Mouse (Mus musculus) lung, embryonic 15.5 days (tissue): Measurements from ENCODE around the gene Plekhg2. TPM values are rescaled to one million over a fixed set of nuclear protein-coding genes. Genes with fewer than 3 reads are reported as not detected.

Source experiments
- ATAC-seq: fragments of 200-750 bp; cut with Nextera tagmentation; 2 replicates; pipeline ENCODE4 v1.8.0; 2017; ENCODE audit warnings: moderate number of reproducible peaks, borderline replicate concordance; ENCODE audit not compliant: low FRiP score, low TSS enrichment; ENCODE audit errors: extremely low read depth
- H3K27ac ChIP-seq: fragments of 300-500 bp; sonication (generic); 2 replicates; pipeline ENCODE4 v1.5.1; 2015; ENCODE audit warnings: moderate library complexity, mild to moderate bottlenecking, inconsistent platforms
- H3K27me3 ChIP-seq: fragments of 300-500 bp; sonication (generic); 2 replicates; pipeline ENCODE4 v1.6.1; 2015; ENCODE audit warnings: inconsistent platforms
- H3K36me3 ChIP-seq: fragments of 300-500 bp; sonication (generic); 2 replicates; pipeline ENCODE4 v1.6.1; 2015; ENCODE audit warnings: inconsistent platforms
- H3K4me1 ChIP-seq: fragments of 300-500 bp; sonication (generic); 2 replicates; pipeline ENCODE4 v1.6.1; 2015; ENCODE audit warnings: inconsistent platforms
- H3K4me2 ChIP-seq: fragments of 300-500 bp; sonication (generic); 2 replicates; pipeline ENCODE4 v1.6.1; 2015; ENCODE audit warnings: inconsistent platforms, mild to moderate bottlenecking, moderate library complexity
- H3K4me3 ChIP-seq: fragments of 300-500 bp; sonication (generic); 2 replicates; pipeline ENCODE4 v1.5.1; 2015; ENCODE audit warnings: mild to moderate bottlenecking, inconsistent platforms
- H3K9ac ChIP-seq: fragments of 300-500 bp; sonication (generic); 2 replicates; pipeline ENCODE4 v1.6.1; 2015; ENCODE audit warnings: inconsistent platforms
- H3K9me3 ChIP-seq: fragments of 300-500 bp; sonication (generic); 2 replicates; pipeline ENCODE4 v1.6.1; 2016; ENCODE audit warnings: inconsistent platforms
- WGBS: fragments of 180-500 bp; shearing (Covaris S2); methylation state at CpG from one replicate; pipeline ENCODE4 v1.1.7; 2015; 5-methylcytosine and 5-hydroxymethylcytosine counted together
- polyA plus RNA-seq: library from polyadenylated mRNA; unstranded; fragments of >200 nt; fragmentation: Nextera tagmentation; extraction: Ambion mirVana; gene quantifications from 2 replicates; pipeline ENCODE4 v1.2.1, GENCODE M21; 2015

Plekhg2 gene
- polyA plus RNA-seq, 1 experiment from 2014 or later, result 67.9 TPM

GRCm38 (mm10) chr7:28382347-28382951, 10.1 kb upstream of the Plekhg2 start:
- Histone ChIP-seq H3K4me2 (peak overlapping the region; percentile 63), H3K4me1 (peaks cover 54% of the 10 kb centered on the region), H3K4me3 (peak overlapping the region; percentile 36; the same call in 1 of the 2 replicates), H3K9me3 (no peaks in the 10 kb centered on the region), H3K36me3 (peaks cover 8% of the 10 kb centered on the region), H3K27ac (peak overlapping the region; percentile 98), H3K27me3 (no peaks in the 10 kb centered on the region), H3K9ac (no peak overlapping the region)
- ATAC-seq, result no peak; the same call in 1 of the 2 replicates
- WGBS, result 30% methylated on average over 10 of the region's 12 CpGs

GRCm38 (mm10) chr7:28381938-28382337, 9.5 kb upstream of the Plekhg2 start:
- Histone ChIP-seq H3K27me3 (no peaks in the 10 kb centered on the region), H3K36me3 (peaks cover 7% of the 10 kb centered on the region), H3K4me1 (peaks cover 59% of the 10 kb centered on the region), H3K27ac (peak overlapping the region; percentile 98), H3K9me3 (no peaks in the 10 kb centered on the region), H3K4me2 (peak overlapping the region; percentile 63), H3K9ac (peak overlapping the region; percentile 40), H3K4me3 (peak overlapping the region; percentile 36)
- ATAC-seq, result peak; percentile 75
- 0% methylated on average over 17 of the region's 20 CpGs for WGBS

- Histone ChIP-seq H3K9ac (peak overlapping the region; percentile 40), H3K4me1 (peaks cover 62% of the 10 kb centered on the region), H3K9me3 (no peaks in the 10 kb centered on the region), H3K4me3 (peak overlapping the region; percentile 36), H3K4me2 (peak overlapping the region; percentile 63), H3K36me3 (peaks cover 7% of the 10 kb centered on the region), H3K27ac (peak overlapping the region; percentile 98), H3K27me3 (no peaks in the 10 kb centered on the region)
- WGBS, result 5% methylated on average over 30 of the region's 30 CpGs
- peak; percentile 49 for ATAC-seq
Observed at GRCm38 (mm10) chr7:28381017-28381790, 8.8 kb upstream of the Plekhg2 start.

DNA sequence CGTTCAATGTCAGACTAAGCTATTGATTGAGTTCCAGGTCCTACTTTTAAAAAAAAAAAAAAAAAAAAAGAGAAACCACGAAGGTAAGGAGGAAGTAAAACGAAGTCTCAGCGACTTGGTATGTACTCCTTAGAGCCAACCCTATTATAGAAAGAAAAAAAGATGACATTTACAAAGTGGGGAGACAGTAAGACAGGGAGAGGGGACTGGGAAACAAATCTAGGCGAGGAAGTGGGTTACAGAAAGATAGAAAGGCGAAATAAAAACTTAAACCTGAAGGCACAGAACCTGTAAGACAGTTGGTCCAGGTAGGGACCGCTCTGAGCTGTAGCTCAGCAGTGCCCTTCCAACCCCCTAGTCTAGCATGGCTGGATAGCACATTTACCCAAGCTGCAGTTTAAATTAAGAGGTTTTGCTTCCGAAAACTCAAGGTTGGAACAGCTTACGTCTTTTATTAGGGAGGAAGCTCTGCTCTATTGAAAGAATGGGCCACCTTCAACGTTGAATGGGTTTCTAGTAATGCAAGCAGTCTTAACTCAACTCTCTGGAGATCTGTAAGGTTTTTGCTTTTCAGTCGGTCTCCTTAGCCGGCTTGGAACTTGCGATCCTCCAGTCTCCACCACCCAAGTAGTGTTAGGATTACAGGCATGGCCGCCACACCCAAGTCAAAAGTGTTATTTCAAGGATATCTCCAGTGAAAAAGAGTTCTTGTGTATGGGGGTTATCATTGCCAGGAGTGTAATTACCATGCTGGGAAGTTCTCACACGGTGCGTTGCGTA, 8.0 kb upstream of the Plekhg2 start, which contains the start of gene Zfp36:
Zfp36 (minus strand) TSS at position 17 of the 780 bp plus-strand sequence.
- Histone ChIP-seq H3K36me3 (peaks cover 2% of the 10 kb centered on the region), H3K9ac (peak within 1 kb of the TSS; percentile 82), H3K27ac (peak within 1 kb of the TSS; percentile 98), H3K4me2 (peak within 1 kb of the TSS; percentile 83), H3K4me3 (peak within 1 kb of the TSS; percentile 68), H3K4me1 (peaks cover 66% of the 10 kb centered on the region), H3K27me3 (no peaks in the 10 kb centered on the region), H3K9me3 (no peaks in the 10 kb centered on the region)
- WGBS, result 45% methylated on average over 17 of the region's 17 CpGs
- ATAC-seq, result no peak

GRCm38 (mm10) chr7:28378769-28379651, 6.6 kb upstream of the Plekhg2 start:
- peak overlapping the region; percentile 82 for H3K9ac ChIP-seq
- H3K36me3 ChIP-seq, result no peaks in the 10 kb centered on the region
- peak; percentile 16 for ATAC-seq
- H3K4me1 ChIP-seq, result peaks cover 73% of the 10 kb centered on the region
- H3K27ac ChIP-seq, result peak overlapping the region; percentile 98
- peak overlapping the region; percentile 68 for H3K4me3 ChIP-seq
- WGBS, result 1% methylated on average over 53 of the region's 53 CpGs
- no peaks in the 10 kb centered on the region for H3K27me3 ChIP-seq
- H3K4me2 ChIP-seq, result peak overlapping the region; percentile 83
- H3K9me3 ChIP-seq, result no peaks in the 10 kb centered on the region

GRCm38 (mm10) chr7:28378066-28378690, 5.8 kb upstream of the Plekhg2 start:
- Histone ChIP-seq H3K27me3 (no peaks in the 10 kb centered on the region), H3K36me3 (no peaks in the 10 kb centered on the region), H3K4me1 (peaks cover 74% of the 10 kb centered on the region), H3K4me2 (peak overlapping the region; percentile 83), H3K9me3 (no peaks in the 10 kb centered on the region), H3K4me3 (peak overlapping the region; percentile 68), H3K27ac (peak overlapping the region; percentile 98), H3K9ac (peak overlapping the region; percentile 82)
- ATAC-seq, result no peak
- 18% methylated on average over 32 of the region's 32 CpGs for WGBS

GRCm38 (mm10) chr7:28377190-28378065, 5.0 kb upstream of the Plekhg2 start:
- ATAC-seq, result no peak
- WGBS, result 61% methylated on average over 18 of the region's 18 CpGs
- Histone ChIP-seq H3K9ac (peak overlapping the region; percentile 82), H3K4me2 (peak overlapping the region; percentile 83), H3K27me3 (no peaks in the 10 kb centered on the region), H3K36me3 (no peaks in the 10 kb centered on the region), H3K4me3 (peak overlapping the region; percentile 68), H3K4me1 (peaks cover 67% of the 10 kb centered on the region), H3K9me3 (no peaks in the 10 kb centered on the region), H3K27ac (peak overlapping the region; percentile 98)

- peaks cover 56% of the 10 kb centered on the region for H3K4me1 ChIP-seq
- peak overlapping the region; percentile 98 for H3K27ac ChIP-seq
- ATAC-seq, result no peak
- peak overlapping the region; percentile 41 for H3K9ac ChIP-seq
- 1% methylated on average over 30 of the region's 30 CpGs for WGBS
- H3K36me3 ChIP-seq, result no peaks in the 10 kb centered on the region
- H3K4me3 ChIP-seq, result peak overlapping the region; percentile 68
- H3K9me3 ChIP-seq, result no peaks in the 10 kb centered on the region
- H3K4me2 ChIP-seq, result peak overlapping the region; percentile 83
- H3K27me3 ChIP-seq, result no peaks in the 10 kb centered on the region
Observed at GRCm38 (mm10) chr7:28376011-28376771, 3.8 kb upstream of the Plekhg2 start.

GRCm38 (mm10) chr7:28375176-28375921, 3.0 kb upstream of the Plekhg2 start:
- H3K4me1 ChIP-seq, result peaks cover 54% of the 10 kb centered on the region
- peak; percentile 66 for ATAC-seq
- H3K36me3 ChIP-seq, result no peaks in the 10 kb centered on the region; the same call in 1 of the 2 replicates
- H3K27me3 ChIP-seq, result no peaks in the 10 kb centered on the region
- peak overlapping the region; percentile 98 for H3K27ac ChIP-seq
- peak overlapping the region; percentile 63 for H3K9ac ChIP-seq
- peak overlapping the region; percentile 68 for H3K4me3 ChIP-seq
- H3K9me3 ChIP-seq, result no peaks in the 10 kb centered on the region
- H3K4me2 ChIP-seq, result peak overlapping the region; percentile 83
- WGBS, result 2% methylated on average over 35 of the region's 36 CpGs
